Mouse (Mus musculus): ENCODE results near the gene A930017K11Rik.

A930017K11Rik gene

DNA sequence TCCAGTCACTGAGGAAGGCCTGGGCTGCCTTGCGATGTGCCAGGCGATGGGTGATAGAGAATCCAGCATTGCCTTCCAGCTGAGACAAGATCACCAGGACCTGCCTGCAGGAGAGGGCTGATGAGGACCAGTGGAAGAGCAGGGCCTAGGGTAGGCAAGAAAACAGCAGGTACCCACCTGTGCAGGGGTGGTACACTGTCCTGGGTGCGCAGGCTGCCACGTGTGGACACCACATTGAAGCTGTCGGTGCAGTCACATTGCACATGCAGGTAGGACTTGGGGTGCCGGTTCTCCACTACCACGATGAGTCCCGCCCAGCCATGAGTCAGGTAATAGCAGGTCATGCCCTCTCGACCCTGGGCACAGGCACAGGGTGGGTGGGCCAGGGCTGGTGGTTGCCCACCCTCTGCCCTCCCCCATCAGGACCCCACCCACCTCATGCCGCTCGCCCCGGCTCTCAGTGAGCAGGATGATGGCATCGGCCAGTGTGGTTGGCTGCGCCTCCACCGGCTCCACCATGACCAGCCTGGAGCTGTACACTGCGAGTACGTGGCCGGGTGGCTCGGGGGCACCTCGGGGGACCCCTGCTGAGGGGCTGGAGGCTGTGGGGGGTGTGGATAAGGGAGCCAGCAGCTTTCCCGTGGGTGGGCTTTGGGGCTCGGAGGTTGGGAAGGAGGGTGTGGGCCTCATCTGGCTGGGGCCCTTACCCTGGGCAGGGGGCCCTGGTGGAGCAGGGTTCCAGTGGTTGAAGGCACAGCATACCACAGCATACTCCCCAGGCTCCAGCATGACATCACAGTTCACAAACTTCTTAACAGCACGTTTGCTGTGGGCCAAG is 7.5 kb upstream of the A930017K11Rik start:
- DNase-seq (ENCODE audit: extremely low read depth, low read depth), result no peak

DNA sequence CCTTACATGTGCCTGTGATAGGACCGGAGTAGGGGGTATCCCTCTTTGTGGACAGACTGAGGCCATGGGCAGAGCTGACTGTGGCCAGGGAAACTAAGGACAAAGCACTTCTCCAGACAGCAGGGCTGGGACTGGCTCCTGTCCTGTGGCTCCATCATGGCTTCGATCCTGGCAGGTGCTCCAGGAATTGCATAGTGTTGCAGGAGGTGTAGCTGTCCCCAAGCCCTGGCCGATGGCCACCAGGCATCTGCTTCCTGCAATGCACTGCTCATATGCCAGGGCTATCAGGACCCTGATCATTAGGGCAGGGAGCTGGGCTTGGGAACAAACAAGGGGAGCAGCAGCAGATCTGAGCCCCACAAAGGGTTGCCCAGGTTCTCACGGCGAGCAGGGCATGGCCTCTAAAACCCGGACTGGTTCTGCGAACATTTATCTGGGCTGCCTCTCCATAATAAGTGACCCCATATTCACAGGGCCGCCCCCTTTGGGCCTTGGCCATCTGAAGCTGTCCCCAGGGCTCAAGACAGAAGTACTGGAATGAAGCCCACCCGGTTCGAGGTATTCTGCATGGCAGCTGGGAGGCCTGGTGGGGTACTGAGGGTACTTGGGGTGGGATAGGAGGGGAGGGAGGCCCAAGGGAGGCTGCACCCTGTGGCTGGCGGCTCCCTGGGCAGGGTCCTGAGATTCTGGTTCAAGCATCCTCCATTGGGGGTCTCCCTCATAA is 6.6 kb upstream of the A930017K11Rik start:
- DNase-seq (ENCODE audit: extremely low read depth, low read depth), result no peak

DNA sequence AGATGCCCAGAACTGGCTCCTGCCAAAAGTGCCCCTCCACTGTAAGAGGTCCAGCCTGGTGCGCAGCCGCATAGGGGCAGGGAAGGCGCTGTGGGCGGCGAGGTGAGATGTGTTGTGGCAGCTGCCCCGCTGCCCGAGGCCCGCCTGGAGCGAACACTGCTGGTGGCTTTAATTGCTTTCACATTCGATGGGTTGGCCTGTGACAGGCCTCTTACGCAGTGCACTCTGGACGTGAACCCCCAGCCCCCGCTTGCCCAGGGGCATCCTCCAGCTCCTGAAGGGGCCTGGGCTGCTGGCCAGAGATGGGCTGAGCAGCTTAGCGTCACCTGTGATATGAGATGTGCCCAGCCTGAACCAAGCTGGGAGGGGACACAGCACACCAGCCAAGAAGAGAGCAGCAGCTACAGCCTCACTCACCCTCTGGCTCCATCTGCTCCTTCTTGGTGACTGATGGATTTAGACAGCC is 5.3 kb upstream of the A930017K11Rik start:
- no peak for DNase-seq (ENCODE audit: extremely low read depth, low read depth)

DNA sequence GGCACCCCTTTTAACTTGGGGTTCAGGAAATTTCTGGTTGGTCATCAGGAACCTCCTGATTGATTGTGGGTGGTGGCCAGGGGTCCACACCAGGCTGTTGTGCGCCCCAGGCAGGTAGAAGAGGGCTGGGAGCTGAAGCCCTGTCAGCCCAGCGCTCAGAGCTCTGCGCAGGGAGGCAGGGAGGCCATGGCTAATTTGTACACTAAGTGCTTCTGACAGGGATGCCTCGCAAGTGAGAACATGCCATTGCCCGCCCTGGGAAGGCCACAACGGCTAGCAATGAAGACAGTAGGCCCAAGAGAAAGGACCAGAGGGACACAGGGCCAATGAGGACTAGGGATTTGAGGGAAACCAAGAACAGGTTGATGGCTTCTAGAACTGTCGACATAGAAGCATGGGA is 4.3 kb upstream of the A930017K11Rik start:
- no peak for DNase-seq (ENCODE audit: extremely low read depth, low read depth)

DNA sequence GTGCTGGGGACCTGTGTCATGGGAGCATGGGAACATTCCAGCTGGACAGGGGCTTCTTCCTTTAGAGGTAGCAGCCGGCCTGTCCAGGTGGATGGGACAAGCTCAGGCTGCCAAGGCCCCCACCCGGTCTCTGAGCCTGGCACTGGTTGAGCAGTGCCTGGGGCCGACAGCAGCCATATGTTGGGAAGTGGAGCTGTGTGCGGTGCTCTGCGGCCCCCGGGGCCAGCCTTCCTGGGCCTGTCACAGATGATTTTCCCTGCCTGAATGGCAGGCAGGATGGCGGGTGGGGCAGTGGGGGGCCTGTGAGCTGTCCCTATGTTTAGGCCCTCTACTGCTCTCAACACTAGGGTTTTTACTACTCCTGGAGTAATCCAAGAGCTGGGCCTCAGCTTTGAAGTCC is 3.8 kb upstream of the A930017K11Rik start:
- DNase-seq (ENCODE audit: extremely low read depth, low read depth), result no peak

DNA sequence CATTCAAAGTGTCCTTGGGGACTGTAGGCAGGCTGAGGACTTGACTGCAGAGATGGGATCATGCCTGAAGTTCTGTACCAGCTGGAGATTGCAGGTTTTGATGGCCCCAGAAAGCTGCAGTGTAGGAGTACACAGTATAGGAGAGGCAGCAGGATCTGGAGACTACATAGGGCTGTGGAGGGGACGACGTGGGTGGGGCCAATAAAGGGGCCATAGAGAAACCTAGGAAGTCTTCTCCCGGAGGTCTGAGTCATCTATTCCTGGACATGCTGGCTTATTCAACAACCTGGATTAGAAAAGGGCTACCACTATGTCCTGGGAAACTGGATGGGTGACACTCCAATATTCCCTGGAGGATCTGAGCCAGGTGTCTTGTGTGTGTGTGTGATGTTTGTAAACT is 3.4 kb upstream of the A930017K11Rik start:
- DNase-seq (ENCODE audit: extremely low read depth, low read depth), result no peak

DNA sequence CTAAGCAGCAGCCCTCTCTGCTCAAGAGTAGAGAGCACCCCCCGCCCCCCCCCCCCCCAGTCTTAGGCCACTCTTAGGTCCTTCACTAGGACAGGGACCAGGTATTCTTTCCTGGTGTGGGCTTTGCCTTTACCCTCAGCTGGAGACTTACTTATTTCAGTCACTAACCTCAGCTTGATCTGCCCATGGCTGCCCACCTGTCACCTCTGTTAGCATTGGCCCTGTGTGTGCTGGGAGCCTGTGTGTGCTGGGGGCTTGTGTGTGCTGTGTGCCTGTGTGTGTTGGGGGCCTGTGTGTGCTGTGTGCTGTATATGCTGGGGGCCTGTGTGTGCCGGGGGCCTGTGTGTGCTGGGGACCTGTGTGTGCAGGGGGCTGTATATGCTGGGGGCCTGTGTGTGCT is 2.3 kb upstream of the A930017K11Rik start:
- no peak for DNase-seq (ENCODE audit: extremely low read depth, low read depth)

DNA sequence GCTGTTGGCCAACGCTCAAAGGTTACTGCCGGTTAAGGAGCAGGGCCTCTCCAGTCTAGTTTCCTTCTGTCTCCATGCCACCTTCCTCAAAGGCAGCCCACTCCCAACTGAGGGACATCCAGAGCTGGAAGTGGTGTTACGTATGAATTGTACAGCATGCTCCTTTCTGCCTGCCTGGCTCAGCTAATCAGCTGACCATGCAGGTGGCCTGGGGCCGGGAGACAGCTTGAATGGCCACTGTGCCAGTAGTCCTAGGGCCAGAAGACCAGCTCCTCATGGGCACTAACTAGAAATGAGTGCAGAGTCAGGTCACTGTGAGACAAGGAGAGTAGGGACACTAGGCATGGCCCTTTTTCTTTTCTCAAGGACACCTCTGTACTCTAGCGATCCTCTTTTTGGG is 796 bp upstream of the A930017K11Rik start:
- DNase-seq (ENCODE audit: extremely low read depth, low read depth), result no peak

DNA sequence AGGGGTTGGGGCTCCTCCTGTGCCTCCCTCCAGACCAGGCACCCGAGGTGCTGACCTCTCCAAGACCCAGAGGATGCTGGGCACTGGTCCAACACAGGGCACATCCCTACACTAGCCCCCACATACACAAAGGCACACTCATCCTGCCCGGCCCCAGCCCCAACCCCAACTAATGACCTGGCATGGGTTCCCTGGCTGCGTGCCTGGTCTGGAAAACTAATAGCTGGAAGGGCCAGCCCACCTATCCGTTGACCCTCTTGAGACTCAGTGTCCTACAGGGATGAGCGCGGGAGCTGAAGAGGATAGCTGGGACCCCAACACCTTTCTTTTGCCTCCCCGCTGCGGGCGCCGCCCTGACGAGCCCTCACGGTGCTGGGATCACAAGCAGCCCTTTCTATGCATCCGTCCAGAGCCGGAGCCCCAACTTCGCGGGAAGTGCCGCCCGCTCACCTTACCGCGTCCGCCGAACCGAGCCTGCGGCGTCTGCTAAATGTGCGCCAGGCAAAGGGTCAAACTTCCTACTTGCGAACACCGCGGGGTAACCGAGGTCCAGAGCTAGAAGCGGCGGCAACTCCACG is 1.1 kb downstream of the A930017K11Rik start:
- no peak for DNase-seq (ENCODE audit: extremely low read depth, low read depth)

DNA sequence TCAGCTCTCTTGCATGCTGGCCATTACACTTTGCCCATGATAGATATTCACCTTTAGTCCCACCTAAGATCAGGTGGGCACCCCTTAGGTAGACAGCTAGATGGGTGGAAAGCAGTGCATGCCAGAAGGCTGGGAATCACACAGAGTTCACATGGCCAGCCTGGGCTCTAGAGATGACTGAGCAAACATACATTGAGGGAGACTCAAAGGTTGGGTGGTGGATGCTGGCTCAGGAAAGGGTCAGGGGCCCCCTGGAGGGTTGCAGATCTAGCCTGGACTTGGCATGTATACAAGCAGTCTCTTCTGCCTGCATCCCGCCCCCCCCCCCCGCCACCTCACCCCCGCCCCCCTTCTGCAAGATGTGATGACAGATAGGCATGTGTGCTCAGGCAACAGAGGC is 1.7 kb downstream of the A930017K11Rik start:
- DNase-seq (ENCODE audit: extremely low read depth, low read depth), result no peak

DNA sequence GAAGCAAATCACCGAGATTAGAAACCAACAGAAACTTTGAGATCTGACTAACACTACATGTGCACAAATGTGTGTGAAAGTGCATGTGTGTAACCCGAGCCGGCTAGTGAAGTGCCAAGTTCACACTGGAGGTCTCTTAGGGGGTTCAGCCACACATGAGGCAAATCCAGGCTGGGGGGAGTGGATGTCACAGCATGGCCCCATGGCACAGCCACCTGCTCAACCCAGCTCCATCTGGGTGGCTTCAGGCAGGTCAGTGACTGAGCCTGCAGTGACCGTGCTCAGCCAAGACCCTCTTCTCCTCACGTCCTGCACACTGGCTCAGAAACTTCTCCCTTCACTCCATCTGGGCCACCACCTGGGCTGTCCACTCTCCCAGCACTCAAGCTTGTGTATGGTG is 2.4 kb downstream of the A930017K11Rik start:
- DNase-seq (ENCODE audit: extremely low read depth, low read depth), result no peak

DNA sequence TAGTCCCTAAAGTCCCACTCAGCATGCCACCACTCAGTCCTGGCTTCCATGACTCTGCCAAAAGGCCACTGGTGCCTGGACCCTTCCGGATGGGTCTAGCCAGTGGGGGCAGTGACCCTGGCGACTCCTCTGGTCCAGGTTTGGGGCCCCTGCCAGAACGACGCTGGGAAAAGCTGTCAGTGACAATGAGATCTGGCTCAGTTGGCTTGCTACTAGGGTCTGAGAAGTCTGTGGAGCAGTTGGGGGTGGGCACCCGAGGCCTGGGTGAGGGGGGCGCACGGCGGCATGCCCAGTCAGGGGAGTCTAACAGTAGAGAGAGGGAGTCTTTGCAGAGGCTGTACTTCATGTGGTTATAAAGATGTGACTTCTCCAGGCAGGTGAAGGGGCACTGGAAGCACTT is 4.3 kb downstream of the A930017K11Rik start:
- DNase-seq (ENCODE audit: extremely low read depth, low read depth), result no peak

DNA sequence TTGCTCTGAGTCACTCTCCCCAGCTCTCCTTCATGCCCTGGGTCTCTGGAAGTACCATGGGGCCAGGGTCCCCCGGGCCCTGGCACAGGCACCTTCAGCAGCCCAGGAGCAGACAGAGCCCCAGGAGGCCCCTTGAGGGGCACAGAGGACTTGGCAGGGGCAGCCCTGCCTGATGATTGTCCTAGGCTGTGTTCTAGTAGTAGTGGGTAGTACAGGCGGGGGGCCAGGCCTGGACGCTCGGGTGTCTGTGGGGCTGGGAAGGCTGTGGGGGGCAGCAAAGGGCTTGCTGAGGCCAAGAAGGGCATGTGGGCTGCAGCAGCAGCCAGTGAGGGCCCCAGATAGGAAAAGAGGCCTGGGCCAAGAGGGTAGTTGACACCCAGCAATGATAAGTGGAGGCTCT is 4.8 kb downstream of the A930017K11Rik start:
- DNase-seq (ENCODE audit: extremely low read depth, low read depth), result no peak

DNA sequence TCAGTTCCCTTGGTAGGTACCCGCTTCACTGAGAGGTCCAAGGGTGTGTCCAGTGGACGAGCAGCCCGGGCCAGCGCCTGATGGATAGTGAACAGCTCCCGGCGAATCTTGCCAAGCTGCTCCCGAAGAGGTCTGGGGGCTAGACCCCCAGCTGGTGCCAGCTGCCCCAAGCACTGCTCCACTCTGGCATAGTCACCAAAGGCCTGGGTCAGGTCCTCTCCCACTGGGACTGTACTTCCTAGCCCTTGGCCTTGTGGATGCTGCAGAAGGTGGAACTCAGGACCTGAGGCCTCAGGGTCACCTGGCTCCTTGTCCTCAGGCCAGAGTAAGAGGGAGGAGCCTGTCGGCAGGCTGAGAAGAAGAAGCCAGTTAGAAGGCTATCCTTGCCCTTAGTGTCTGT is 5.5 kb downstream of the A930017K11Rik start:
- no peak for DNase-seq (ENCODE audit: extremely low read depth, low read depth)

DNA sequence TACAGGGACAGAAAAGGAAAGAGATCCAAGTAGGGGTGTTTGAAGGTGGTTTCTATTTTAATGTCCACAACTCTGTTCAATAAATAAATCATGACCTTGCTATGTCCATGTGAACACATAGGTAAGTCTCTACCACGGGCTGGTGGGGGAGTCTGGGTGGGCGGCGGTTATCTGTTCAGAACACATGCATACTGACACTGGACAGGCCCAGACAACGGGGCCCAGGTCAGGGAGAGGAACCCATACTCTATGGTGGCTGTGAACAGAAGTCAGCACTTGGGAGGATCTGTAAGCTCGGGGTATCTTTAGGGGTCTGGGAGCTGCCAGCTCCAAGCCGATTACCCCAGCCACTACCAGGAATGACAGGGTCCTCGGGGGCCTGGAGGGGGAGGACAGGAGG is 6.0 kb downstream of the A930017K11Rik start:
- no peak for DNase-seq (ENCODE audit: extremely low read depth, low read depth)

DNA sequence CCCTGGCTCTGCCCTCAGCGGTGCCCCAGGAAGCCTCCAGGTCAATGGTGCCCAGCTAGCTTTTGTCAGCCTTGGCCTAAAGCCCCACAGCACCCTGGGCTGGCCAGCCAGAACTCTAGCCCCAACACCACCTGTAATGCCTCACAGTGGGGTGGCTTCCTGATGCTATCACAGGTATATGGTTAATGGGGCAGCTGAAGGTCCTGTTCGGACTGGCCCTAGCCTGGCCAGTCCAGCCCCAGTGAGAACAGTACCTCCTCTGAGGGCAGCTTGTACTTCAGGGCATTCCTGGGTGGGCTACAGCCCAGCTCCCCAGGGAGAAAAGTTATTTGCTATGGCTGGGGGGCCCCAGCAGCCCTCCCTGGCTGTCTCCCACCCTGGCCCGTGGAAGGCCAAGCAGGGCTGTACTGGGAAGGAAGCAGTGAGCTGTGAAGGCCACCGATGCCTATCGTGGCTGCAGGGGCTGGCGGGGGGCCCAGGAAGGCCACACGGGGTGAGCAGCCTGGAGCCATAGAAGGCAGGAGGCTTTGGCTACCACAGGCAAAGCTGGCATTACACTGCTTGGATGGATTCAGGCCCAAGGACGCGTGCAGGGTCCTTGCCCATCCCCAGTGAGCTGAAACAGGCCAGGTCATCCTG is 6.7 kb downstream of the A930017K11Rik start:
- no peak for DNase-seq (ENCODE audit: extremely low read depth, low read depth)

DNA sequence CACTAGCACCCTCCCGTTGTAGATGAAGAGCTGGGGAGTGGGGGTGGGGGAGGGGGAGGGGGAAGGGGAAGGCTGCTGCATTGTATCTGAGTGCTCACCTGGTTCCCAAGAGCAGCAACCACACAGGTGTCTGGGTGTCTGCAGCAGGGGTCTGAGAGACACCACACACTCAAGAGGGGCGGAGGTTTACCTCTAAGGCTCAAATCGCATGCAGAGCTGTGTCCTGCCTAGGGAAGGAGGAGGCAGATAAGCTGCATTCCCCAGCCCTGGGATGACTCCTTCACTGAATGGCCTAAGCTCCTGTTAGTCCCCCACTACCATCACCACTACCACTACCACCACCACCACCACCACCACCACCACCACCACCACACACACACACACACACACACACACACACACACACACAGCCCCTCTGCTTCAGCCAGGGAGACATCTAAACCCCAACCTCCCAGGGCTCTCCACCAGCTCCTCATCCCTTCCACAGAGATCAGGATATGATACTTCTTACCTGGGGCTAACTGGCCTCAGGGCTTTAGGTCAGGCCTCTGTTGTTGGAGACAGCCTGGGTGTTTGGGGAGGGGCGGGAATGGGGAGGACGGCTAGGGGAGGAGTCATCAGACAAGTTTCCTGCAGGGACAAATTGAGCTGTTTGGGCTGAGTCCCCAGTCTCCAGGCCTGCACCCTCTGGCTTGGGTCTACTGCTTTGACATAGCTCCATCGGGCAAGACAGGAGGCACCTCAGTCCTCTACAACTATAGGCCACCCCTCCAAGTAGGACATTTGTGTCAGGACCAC is 7.8 kb downstream of the A930017K11Rik start, which contains the start of the genes Pigq and Nhlrc4:
Gene Pigq, minus strand, starts transcription at position 571 of the 798 bp plus-strand sequence.
Gene Nhlrc4, minus strand, starts transcription at position 596 of the 798 bp plus-strand sequence.
- no peak for DNase-seq (ENCODE audit: extremely low read depth, low read depth)

DNA sequence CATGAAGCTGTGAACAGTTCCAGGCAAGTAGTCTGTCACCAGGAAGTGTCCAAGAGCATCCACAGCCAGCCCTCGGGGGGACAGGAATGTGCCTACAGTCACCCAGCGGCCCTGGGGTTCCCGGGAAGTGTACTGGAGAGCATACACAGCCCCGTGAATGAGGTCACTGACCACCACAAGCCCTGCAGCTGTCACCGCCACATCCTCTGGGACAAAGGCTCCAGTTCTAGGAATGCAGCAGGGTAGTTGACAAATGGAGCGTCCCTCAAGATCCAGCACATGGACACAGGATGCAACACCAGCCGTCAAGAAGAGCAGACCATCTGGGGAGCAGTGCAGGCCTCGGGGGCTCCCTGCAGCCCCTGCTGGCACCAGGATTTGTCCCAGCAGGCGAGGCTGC is 8.6 kb downstream of the A930017K11Rik start:
- DNase-seq (ENCODE audit: extremely low read depth, low read depth), result no peak

DNA sequence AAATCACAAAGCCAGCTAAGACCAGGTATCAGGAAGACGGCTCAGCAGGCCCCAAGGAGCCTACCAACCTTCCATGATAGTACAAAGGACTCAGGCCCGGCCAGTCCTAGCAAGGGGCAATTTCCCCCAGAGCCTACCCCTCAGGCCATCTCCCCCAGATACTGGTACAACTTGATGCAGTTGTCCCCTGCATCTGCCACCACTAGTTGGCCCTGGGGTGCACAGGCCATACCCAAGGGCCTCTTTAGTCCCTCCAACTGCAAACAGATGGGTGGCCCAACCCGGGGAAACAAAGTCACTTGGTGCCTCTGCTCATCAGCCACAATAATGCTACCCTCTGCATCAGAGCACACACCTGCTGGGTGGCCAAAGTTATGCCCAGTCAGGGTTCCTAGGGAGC is 9.1 kb downstream of the A930017K11Rik start:
- no peak for DNase-seq (ENCODE audit: extremely low read depth, low read depth)

DNA sequence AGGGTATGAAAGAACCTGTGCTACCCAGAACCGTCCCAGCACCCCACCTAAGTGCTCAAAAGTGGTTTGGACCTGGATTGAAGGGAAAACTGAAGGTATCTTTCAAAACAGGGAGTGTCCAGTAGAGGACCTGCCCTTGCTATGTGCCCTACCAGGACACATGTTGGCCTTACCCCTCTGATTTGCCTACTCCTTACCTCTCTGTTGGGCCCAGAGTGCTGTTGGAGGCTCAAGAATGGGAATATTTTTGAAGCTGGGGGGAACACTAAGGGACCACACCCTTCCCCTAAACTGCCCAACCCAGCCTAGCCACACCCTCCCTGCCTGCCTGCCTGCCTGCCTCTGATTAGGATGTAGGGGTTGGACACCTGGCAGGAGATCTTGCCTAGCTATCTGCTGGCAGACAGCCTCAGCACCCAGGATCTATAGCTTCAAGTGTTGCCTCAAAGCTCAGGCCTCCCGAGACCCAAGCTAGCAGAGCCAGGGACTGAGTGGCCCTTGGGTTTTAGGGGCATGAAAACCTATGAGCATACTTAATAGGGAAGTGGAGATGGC is 9.7 kb downstream of the A930017K11Rik start:
- peak; percentile 91 for DNase-seq (ENCODE audit: extremely low read depth, low read depth)

Measured in MEL-GATA-1-ER (cell line).